Mouse (Mus musculus) forebrain, postnatal 0 days (tissue): ENCODE data around the gene Tjp3. TPM values are rescaled to one million over a fixed set of nuclear protein-coding genes. Genes with fewer than 3 reads are reported as not detected.
"Not testable (repeated sequence)": the region's sequence is repeated elsewhere in the genome, so short reads cannot be mapped to it uniquely, and the experiment has no call there.

ENCODE experiments used
- ATAC-seq: fragments of 200-750 bp; cut with Nextera tagmentation; 2 replicates; pipeline ENCODE4 v1.8.0; 2017; ENCODE audit warnings: mild to moderate bottlenecking, moderate library complexity
- DNase-seq: peaks from one replicate; pipeline ENCODE4 v3.0.0-alpha.2; 2015
- H3K27ac ChIP-seq: fragments of 300-500 bp; sonication (generic); 2 replicates; pipeline ENCODE4 v1.5.1; 2014; ENCODE audit warnings: low read depth, mild to moderate bottlenecking, antibody characterized with exemption, low read length, moderate library complexity, mixed read lengths
- H3K27me3 ChIP-seq: fragments of 300-500 bp; sonication (generic); 2 replicates; pipeline ENCODE4 v1.6.1; 2014; ENCODE audit warnings: mild to moderate bottlenecking, low read length, mixed read lengths; ENCODE audit not compliant: insufficient read depth
- H3K36me3 ChIP-seq: fragments of 300-500 bp; sonication (generic); 2 replicates; pipeline ENCODE4 v1.6.1; 2014; ENCODE audit warnings: mild to moderate bottlenecking, moderate library complexity; ENCODE audit not compliant: insufficient read depth
- H3K4me1 ChIP-seq: fragments of 300-500 bp; sonication (generic); 2 replicates; pipeline ENCODE4 v1.6.1; 2014; ENCODE audit warnings: antibody characterized with exemption; ENCODE audit not compliant: insufficient read depth
- H3K4me2 ChIP-seq: fragments of 300-500 bp; sonication (generic); 2 replicates; pipeline ENCODE4 v1.6.1; 2014; ENCODE audit warnings: low read depth, mild to moderate bottlenecking, moderate library complexity
- H3K4me3 ChIP-seq: fragments of 300-500 bp; sonication (generic); 2 replicates; pipeline ENCODE4 v1.5.1; 2014; ENCODE audit warnings: low read depth, low read length, mixed read lengths
- H3K9ac ChIP-seq: fragments of 300-500 bp; sonication (generic); 2 replicates; pipeline ENCODE4 v1.6.1; 2014; ENCODE audit warnings: mild to moderate bottlenecking
- H3K9me3 ChIP-seq: fragments of 300-500 bp; sonication (generic); 2 replicates; pipeline ENCODE4 v1.6.1; 2016; ENCODE audit warnings: low read length
- CTCF ChIP-seq: sonication (generic); IDR thresholded peaks from 2 replicates; pipeline ENCODE4 v1.5.1; 2016; ENCODE audit warnings: antibody characterized with exemption, control low read depth, low read depth
- WGBS: fragments of 180-500 bp; shearing (Covaris S2); extraction: QIAGEN DNeasy Blood & Tissue Kit; methylation state at CpG from one replicate; pipeline ENCODE4 v1.1.7; 2014; 5-methylcytosine and 5-hydroxymethylcytosine counted together
- microRNA-seq, 2 experiments: library from miRNA; unstranded; fragments of <30 nt; microRNA quantifications; one replicate each; pipeline ENCODE4; 2016
- polyA plus RNA-seq: library from polyadenylated mRNA; unstranded; fragments of >200 nt; fragmentation: Nextera tagmentation; extraction: Ambion mirVana; gene quantifications from 2 replicates; pipeline ENCODE4 v1.2.1, GENCODE M21; 2015
- total RNA-seq: library from RNA; depleted of rRNA; stranded (reverse); fragments of >200 nt; gene quantifications from 2 replicates; pipeline ENCODE4 v1.2.3, GENCODE M21; 2014; rRNA removed

The Tjp3 gene
- total and polyA plus RNA-seq, 2 experiments from 2014 or later: 5.7 to 8.5 TPM

DNA sequence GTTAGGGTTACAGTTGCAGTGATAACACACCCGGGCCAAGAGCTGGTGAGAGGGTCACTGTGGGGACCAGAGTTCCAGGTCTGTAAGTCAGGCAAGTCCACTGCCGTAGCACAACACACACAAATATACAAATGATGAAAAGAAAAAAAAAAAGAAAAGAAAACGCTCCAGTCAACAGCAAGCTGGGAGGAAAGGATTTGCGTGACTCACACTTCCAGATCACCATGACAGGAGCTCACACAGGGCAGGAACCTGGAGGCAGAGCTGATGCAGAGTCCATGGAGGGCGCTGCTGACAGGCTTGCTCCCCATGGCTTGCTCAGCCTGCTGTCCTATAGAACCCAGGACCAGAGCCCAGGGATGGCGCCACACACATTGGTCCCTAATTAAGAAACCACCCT lies 57.2 kb downstream of the Tjp3 start:
- no peak overlapping the region for H3K9ac ChIP-seq
- 81% methylated on average over 6 of the region's 6 CpGs for WGBS
- peaks cover 7% of the 10 kb centered on the region for H3K4me1 ChIP-seq
- DNase-seq (no peak), ATAC-seq (no peak)
- H3K4me3 ChIP-seq: no peak overlapping the region
- peak overlapping the region; percentile 73 for H3K4me2 ChIP-seq
- 0 out of 2 replicates have a peak, but pooled peaks cover 4% of the 10 kb centered on the region for H3K36me3 ChIP-seq
- H3K27me3 ChIP-seq: no peaks in the 10 kb centered on the region
- H3K9me3 ChIP-seq: no peaks in the 10 kb centered on the region
- no peak overlapping the region for H3K27ac ChIP-seq
- no peak for TF ChIP-seq CTCF

DNA sequence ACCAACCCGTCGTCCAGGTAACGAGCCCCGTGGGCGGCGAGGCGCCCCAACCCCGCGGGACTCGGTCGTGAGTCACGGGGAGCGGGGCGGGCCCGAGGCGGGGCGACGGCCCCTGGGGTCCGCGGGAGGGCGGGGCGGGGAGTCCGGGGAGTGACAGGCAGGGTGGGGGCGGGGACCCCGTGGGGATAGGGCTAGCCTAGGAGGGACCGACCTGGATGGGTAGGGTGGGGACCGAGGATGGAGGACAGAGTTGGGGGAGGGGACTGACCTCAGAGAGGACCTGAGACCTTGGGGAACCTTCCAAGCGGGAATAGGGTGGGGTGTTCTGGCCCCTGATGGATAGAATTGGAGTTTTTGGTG lies 58.2 kb downstream of the Tjp3 start:
- Histone ChIP-seq H3K4me2 (peak overlapping the region; percentile 73), H3K36me3 (0 out of 2 replicates have a peak, but pooled peaks cover 4% of the 10 kb centered on the region), H3K27me3 (no peaks in the 10 kb centered on the region), H3K4me1 (peaks cover 17% of the 10 kb centered on the region), H3K27ac (peak overlapping the region; percentile 62), H3K9me3 (no peaks in the 10 kb centered on the region), H3K4me3 (peak overlapping the region; percentile 72), H3K9ac (peak overlapping the region; percentile 81)
- no peak for TF ChIP-seq CTCF
- 4% methylated on average over 21 of the region's 28 CpGs for WGBS
- peak; percentile 21 for ATAC-seq
- no peak for DNase-seq

DNA sequence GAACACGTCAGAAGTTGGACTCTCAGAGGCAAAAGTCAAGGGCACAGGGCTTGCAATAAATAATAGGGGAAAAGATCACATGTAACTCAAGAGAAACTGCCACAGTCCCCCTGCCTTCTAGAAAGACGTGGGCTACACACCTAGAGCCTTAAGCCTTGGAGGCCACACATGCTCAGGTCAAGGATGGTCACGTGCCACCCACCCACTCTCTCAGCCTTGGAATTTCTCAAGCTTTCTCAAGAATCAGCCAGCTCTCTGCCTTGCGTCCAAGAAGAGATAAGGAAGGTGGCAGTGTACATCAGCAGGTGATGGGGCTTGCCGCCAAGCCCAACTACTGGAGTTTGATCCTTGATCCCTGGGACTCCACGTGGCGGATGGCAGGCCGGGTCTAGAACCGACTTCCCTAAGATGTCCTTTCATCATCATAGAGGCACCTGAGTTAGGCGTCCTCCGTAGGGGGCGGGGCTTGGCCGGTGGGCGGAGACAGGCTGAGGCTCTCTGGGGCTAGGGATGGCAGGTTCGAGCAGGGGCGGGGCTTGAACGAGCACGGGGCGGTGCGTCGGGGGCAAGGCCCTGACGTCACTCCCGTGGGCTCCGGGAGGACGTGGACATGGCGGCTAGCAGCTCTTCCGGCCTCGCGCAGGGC lies 58.7 kb downstream of the Tjp3 start, which contains the start of gene Zfr2:
Zfr2 (plus strand) TSS at position 576 of the 646 bp plus-strand sequence.
- DNase-seq (peak; percentile 90), ATAC-seq (peak; percentile 72)
- H3K9me3 ChIP-seq: no peaks in the 10 kb centered on the region
- no peaks in the 10 kb centered on the region for H3K27me3 ChIP-seq
- peak within 1 kb of the TSS; percentile 62 for H3K27ac ChIP-seq
- peak within 1 kb of the TSS; percentile 81 for H3K9ac ChIP-seq
- H3K4me3 ChIP-seq: peak within 1 kb of the TSS; percentile 72
- H3K4me1 ChIP-seq: peaks cover 17% of the 10 kb centered on the region
- WGBS: 15% methylated on average over 29 of the region's 29 CpGs
- TF ChIP-seq CTCF: no peak
- H3K4me2 ChIP-seq: peak within 1 kb of the TSS; percentile 73
- 0 out of 2 replicates have a peak, but pooled peaks cover 2% of the 10 kb centered on the region for H3K36me3 ChIP-seq

DNA sequence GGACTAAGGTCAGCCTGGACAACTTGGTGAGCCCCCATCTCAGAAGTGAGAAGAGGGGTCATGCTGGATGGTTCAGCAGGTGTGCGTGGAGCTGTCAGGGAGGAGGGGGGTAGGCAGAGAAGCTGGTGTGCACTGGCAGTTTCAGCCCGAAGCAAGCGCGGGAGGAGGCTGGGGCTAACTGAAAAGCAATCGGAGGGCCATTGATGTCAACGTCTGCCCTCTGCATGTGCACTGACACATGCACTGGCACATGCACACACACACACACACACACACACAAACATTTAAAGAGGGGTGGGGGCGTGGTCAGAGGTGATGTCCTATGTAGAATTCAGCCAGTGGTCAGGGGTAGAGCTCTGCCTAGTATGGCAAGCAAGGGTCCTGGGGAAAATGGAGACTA lies 59.9 kb downstream of the Tjp3 start:
- Histone ChIP-seq H3K36me3 (no peaks in the 10 kb centered on the region), H3K9ac (peak overlapping the region; percentile 99; the same call in 1 of the 2 replicates), H3K4me2 (peak overlapping the region; percentile 72), H3K9me3 (no peaks in the 10 kb centered on the region), H3K27me3 (no peaks in the 10 kb centered on the region), H3K4me3 (peak overlapping the region; percentile 78), H3K27ac (peak overlapping the region; percentile 98), H3K4me1 (peaks cover 17% of the 10 kb centered on the region)
- ATAC-seq (no peak), DNase-seq (no peak)
- no peak for TF ChIP-seq CTCF
- WGBS: 46% methylated on average over 7 of the region's 7 CpGs

DNA sequence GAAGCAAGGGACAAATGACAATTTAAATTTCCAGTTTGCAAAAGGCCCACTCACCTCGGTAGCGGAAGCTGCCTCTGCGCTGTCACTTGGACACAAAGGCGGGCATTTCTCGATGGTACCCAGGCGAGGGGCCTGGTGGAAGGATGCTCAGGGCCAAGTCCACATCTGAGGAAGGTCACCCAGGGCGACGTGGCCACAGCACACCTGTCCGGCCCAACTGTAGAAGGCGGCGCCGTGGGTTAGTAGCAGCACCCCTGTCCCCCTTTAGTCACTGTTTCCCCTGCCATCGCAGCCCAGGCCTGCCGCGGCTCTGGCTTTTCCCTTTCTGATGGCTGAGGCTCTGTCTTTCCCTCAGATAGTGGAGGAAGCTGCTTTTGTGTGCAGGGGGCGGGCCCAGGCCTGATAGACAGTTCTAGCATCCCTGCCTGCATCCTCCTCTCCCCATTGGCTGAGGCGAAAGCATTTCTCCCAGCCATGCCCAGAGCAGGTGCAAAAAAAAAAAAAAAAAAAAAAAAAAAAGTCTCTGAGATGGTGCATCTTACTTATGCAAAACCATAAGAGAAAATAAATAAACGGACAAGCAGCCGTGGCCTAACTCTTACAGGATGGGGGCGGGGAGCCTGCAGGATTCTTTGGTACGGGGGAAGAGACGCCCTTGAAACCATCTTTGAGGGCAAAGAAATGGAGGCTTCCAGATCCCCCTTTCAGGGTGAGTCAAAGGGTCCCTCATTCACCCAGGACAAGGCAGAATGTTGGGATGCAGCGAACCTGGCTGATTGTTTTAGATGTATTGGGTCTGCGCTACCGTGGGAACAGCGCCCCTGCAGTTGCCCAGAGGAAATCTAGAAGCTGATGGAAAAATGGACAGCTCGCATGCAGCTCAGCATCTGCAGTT lies 60.7 kb downstream of the Tjp3 start, which contains the start of gene Atcay:
Atcay (minus strand) TSS at position 396 of the 895 bp plus-strand sequence.
- no peaks in the 10 kb centered on the region for H3K9me3 ChIP-seq
- H3K4me2 ChIP-seq: peak within 1 kb of the TSS; percentile 72
- peaks cover 17% of the 10 kb centered on the region for H3K4me1 ChIP-seq
- DNase-seq (peak; percentile 91), ATAC-seq (peak; percentile 95)
- H3K27ac ChIP-seq: peak within 1 kb of the TSS; percentile 98
- peak within 1 kb of the TSS; percentile 99 for H3K9ac ChIP-seq
- 0 out of 2 replicates have a peak, but pooled peaks cover 3% of the 10 kb centered on the region for H3K36me3 ChIP-seq
- peak within 1 kb of the TSS; percentile 78 for H3K4me3 ChIP-seq
- WGBS: 3% methylated on average over 27 of the region's 27 CpGs
- no peaks in the 10 kb centered on the region for H3K27me3 ChIP-seq
- TF ChIP-seq CTCF: peak; percentile 80

DNA sequence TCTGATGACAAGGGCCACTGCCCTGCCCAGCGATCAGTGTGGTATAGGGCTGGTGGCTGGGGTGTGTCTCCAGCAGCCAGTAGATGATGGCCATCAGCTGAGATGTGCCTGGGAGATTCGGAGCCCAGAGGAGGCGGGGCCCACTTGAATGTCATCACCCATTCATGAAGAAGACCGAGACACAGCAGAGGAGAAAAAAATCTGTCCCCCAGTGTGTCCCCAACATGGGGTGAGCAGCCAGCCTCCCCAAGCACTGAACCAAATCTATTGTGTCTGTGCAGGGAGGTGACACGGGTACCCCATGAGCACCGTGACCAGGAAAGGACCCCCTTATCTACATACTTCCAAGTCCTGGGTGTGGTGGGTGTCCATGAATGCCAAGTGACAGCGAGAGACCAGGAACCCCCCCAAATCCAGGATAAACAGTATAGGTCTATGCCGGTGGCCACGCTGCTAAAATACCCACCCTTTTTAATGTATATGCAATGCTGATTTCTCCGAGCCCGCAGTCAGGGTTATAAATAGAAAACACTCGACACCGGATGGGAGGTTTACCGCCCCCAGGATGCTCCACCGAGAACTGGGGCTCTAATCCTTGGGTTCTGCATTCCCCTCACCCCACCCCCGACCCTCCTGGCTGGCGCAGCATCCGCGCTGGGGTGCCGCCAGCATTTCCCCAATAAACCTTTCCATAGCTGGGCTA lies 61.5 kb downstream of the Tjp3 start:
- peak overlapping the region; percentile 99 for H3K9ac ChIP-seq
- H3K4me1 ChIP-seq: peaks cover 17% of the 10 kb centered on the region
- TF ChIP-seq CTCF: no peak
- ATAC-seq: peak; percentile 49
- peak; percentile 69 for DNase-seq
- H3K9me3 ChIP-seq: no peaks in the 10 kb centered on the region
- peak overlapping the region; percentile 98 for H3K27ac ChIP-seq
- H3K4me2 ChIP-seq: peak overlapping the region; percentile 72
- WGBS: 7% methylated on average over 20 of the region's 20 CpGs
- H3K4me3 ChIP-seq: peak overlapping the region; percentile 78
- H3K36me3 ChIP-seq: 0 out of 2 replicates have a peak, but pooled peaks cover 4% of the 10 kb centered on the region
- H3K27me3 ChIP-seq: no peaks in the 10 kb centered on the region

DNA sequence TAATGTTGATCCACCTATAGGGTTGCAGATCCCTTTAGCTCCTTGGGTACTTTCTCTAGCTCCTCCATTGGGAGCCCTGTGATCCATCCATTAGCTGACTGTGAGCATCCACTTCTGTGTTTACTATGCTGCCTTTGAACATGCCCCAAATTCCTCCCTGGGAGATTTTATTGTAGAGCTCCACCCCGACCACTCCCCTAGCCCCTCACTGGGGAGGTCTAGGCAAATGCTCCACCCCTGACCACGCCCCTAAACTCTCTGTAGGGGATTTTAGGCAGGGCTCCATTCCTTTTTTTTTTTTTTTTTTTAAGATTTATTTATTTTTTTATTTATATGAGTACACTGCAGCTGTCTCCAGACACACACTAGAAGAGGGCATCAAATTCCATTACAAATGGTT lies 67.7 kb downstream of the Tjp3 start:
- not testable (repeated sequence) for H3K27me3 ChIP-seq, H3K27ac ChIP-seq, H3K4me1 ChIP-seq, H3K9ac ChIP-seq, DNase-seq, ATAC-seq, H3K9me3 ChIP-seq, H3K4me3 ChIP-seq, H3K4me2 ChIP-seq
- H3K36me3 ChIP-seq: peaks cover 54% of the 10 kb centered on the region
- WGBS: 63% methylated on average over 2 of the region's 2 CpGs

Small RNA genes within 50 kb of the gene (microRNA-seq; reads per million reads assigned to microRNA genes)
- gene Mir3057: 10.5 to 14.3 reads per million in 2 experiments

Other genes with a start within 250 kb of the Tjp3 start
Only the 30 nearest of the 32 such genes appear.
- 69.0 and 74.6 TPM in 2 replicates for gene Thop1, start 221.5 kb downstream of the Tjp3 start, total RNA-seq
- 45.9 and 52.5 TPM in 2 replicates for gene Thop1, start 221.5 kb downstream of the Tjp3 start, polyA plus RNA-seq
- gene Creb3l3, start 192.7 kb downstream of the Tjp3 start, total RNA-seq: 0.38 and 0.43 TPM in 2 replicates
- 0.29 and 0.40 TPM in 2 replicates for gene Creb3l3, start 192.7 kb downstream of the Tjp3 start, polyA plus RNA-seq
- 194 and 215 TPM in 2 replicates for gene Map2k2, start 185.7 kb downstream of the Tjp3 start, total RNA-seq
- 167 and 194 TPM in 2 replicates for gene Map2k2, start 185.7 kb downstream of the Tjp3 start, polyA plus RNA-seq
- gene Zbtb7a, start 156.4 kb downstream of the Tjp3 start, total RNA-seq: 21.6 and 27.2 TPM in 2 replicates
- gene Zbtb7a, start 156.4 kb downstream of the Tjp3 start, polyA plus RNA-seq: 12.4 and 15.7 TPM in 2 replicates
- gene Pias4, start 123.7 kb downstream of the Tjp3 start, total RNA-seq: 30.1 and 32.5 TPM in 2 replicates
- 28.1 and 35.8 TPM in 2 replicates for gene Pias4, start 123.7 kb downstream of the Tjp3 start, polyA plus RNA-seq
- 2,084 and 2,175 TPM in 2 replicates for gene Eef2, start 115.0 kb downstream of the Tjp3 start, total RNA-seq
- 466 and 485 TPM in 2 replicates for gene Eef2, start 115.0 kb downstream of the Tjp3 start, polyA plus RNA-seq
- 64.6 and 68.9 TPM in 2 replicates for gene Dapk3, start 108.6 kb downstream of the Tjp3 start, total RNA-seq
- gene Dapk3, start 108.6 kb downstream of the Tjp3 start, polyA plus RNA-seq: 58.1 TPM in 2 replicates
- gene 4930442H23Rik, start 107.7 kb downstream of the Tjp3 start, total RNA-seq: not detected in 2 replicates
- gene 4930442H23Rik, start 107.7 kb downstream of the Tjp3 start, polyA plus RNA-seq: 0.11 and 0.24 TPM in 2 replicates
- 0.08 TPM in 1 of 2 replicates, not detected in the other for gene Nmrk2, start 89.5 kb downstream of the Tjp3 start, total RNA-seq
- not detected in 2 replicates for gene Nmrk2, start 89.5 kb downstream of the Tjp3 start, polyA plus RNA-seq
- gene Atcay, start 60.7 kb downstream of the Tjp3 start, total RNA-seq: 163 and 170 TPM in 2 replicates
- gene Atcay, start 60.7 kb downstream of the Tjp3 start, polyA plus RNA-seq: 78.8 and 79.2 TPM in 2 replicates
- gene Zfr2, start 58.4 kb downstream of the Tjp3 start, total RNA-seq: 51.0 and 52.1 TPM in 2 replicates
- 13.0 and 18.7 TPM in 2 replicates for gene Zfr2, start 58.4 kb downstream of the Tjp3 start, polyA plus RNA-seq
- gene Matk, start 38.6 kb downstream of the Tjp3 start, total RNA-seq: 87.3 and 113 TPM in 2 replicates
- 66.4 and 79.4 TPM in 2 replicates for gene Matk, start 38.6 kb downstream of the Tjp3 start, polyA plus RNA-seq
- gene Mrpl54, start 24.6 kb downstream of the Tjp3 start, total RNA-seq: 90.2 and 94.9 TPM in 2 replicates
- gene Mrpl54, start 24.6 kb downstream of the Tjp3 start, polyA plus RNA-seq: 134 and 148 TPM in 2 replicates
- 43.3 and 44.6 TPM in 2 replicates for gene Apba3, start 24.6 kb downstream of the Tjp3 start, total RNA-seq
- gene Apba3, start 24.6 kb downstream of the Tjp3 start, polyA plus RNA-seq: 22.8 and 24.8 TPM in 2 replicates
- gene Pip5k1c, start 1.4 kb upstream of the Tjp3 start, total RNA-seq: 189 and 229 TPM in 2 replicates
- 110 and 130 TPM in 2 replicates for gene Pip5k1c, start 1.4 kb upstream of the Tjp3 start, polyA plus RNA-seq
- 24.2 and 43.4 TPM in 2 replicates for gene Cactin, start 29.5 kb upstream of the Tjp3 start, total RNA-seq
- 19.9 and 24.2 TPM in 2 replicates for gene Cactin, start 29.5 kb upstream of the Tjp3 start, polyA plus RNA-seq
- 2.4 and 3.9 TPM in 2 replicates for gene Tbxa2r, start 37.1 kb upstream of the Tjp3 start, total RNA-seq
- gene Tbxa2r, start 37.1 kb upstream of the Tjp3 start, polyA plus RNA-seq: 3.3 and 3.4 TPM in 2 replicates
- 0.15 TPM in 1 of 2 replicates, not detected in the other for gene Gipc3, start 51.7 kb upstream of the Tjp3 start, total RNA-seq
- not detected in 2 replicates for gene Gipc3, start 51.7 kb upstream of the Tjp3 start, polyA plus RNA-seq
- gene Hmg20b, start 58.9 kb upstream of the Tjp3 start, total RNA-seq: 15.1 and 21.6 TPM in 2 replicates
- gene Hmg20b, start 58.9 kb upstream of the Tjp3 start, polyA plus RNA-seq: 25.1 and 25.2 TPM in 2 replicates
- gene Mfsd12, start 65.9 kb upstream of the Tjp3 start, total RNA-seq: 19.8 and 23.4 TPM in 2 replicates
- gene Mfsd12, start 65.9 kb upstream of the Tjp3 start, polyA plus RNA-seq: 10.1 TPM in 2 replicates
- gene 4930404N11Rik, start 74.2 kb upstream of the Tjp3 start, total RNA-seq: not detected in 2 replicates
- gene 4930404N11Rik, start 74.2 kb upstream of the Tjp3 start, polyA plus RNA-seq: 0.16 and 0.20 TPM in 2 replicates
- gene Fzr1, start 86.9 kb upstream of the Tjp3 start, total RNA-seq: 60.2 and 67.2 TPM in 2 replicates
- gene Fzr1, start 86.9 kb upstream of the Tjp3 start, polyA plus RNA-seq: 128 and 132 TPM in 2 replicates
- 126 and 139 TPM in 2 replicates for gene Dohh, start 92.8 kb upstream of the Tjp3 start, total RNA-seq
- 111 and 125 TPM in 2 replicates for gene Dohh, start 92.8 kb upstream of the Tjp3 start, polyA plus RNA-seq
- 2.5 and 3.3 TPM in 2 replicates for gene Gm48551, start 92.9 kb upstream of the Tjp3 start, total RNA-seq
- 5.0 and 7.3 TPM in 2 replicates for gene Gm48551, start 92.9 kb upstream of the Tjp3 start, polyA plus RNA-seq
- 5.8 and 16.6 TPM in 2 replicates for gene Gm48552, start 97.4 kb upstream of the Tjp3 start, total RNA-seq
- 1.9 and 3.7 TPM in 2 replicates for gene Gm48552, start 97.4 kb upstream of the Tjp3 start, polyA plus RNA-seq
- 0.77 and 1.3 TPM in 2 replicates for gene Smim24, start 101.5 kb upstream of the Tjp3 start, total RNA-seq
- gene Smim24, start 101.5 kb upstream of the Tjp3 start, polyA plus RNA-seq: 1.7 TPM in 2 replicates
- gene Nfic, start 164.1 kb upstream of the Tjp3 start, total RNA-seq: 9.0 and 14.5 TPM in 2 replicates
- gene Nfic, start 164.1 kb upstream of the Tjp3 start, polyA plus RNA-seq: 14.8 and 23.1 TPM in 2 replicates
- 122 and 166 TPM in 2 replicates for gene Celf5, start 191.1 kb upstream of the Tjp3 start, total RNA-seq
- gene Celf5, start 191.1 kb upstream of the Tjp3 start, polyA plus RNA-seq: 59.9 and 71.3 TPM in 2 replicates
- 83.3 and 105 TPM in 2 replicates for gene Ncln, start 204.8 kb upstream of the Tjp3 start, total RNA-seq
- gene Ncln, start 204.8 kb upstream of the Tjp3 start, polyA plus RNA-seq: 57.1 and 65.0 TPM in 2 replicates
- 0.38 TPM in 1 of 2 replicates, not detected in the other for gene S1pr4, start 208.6 kb upstream of the Tjp3 start, total RNA-seq
- gene S1pr4, start 208.6 kb upstream of the Tjp3 start, polyA plus RNA-seq: 0.31 and 0.39 TPM in 2 replicates